Mouse (Mus musculus) MN1 (cell line): ENCODE measurements at regions not wholly inside any gene's neighbourhood (a gene's known extent, or its start where the extent isn't known, plus 50 kb on each side); places are given as distances from the start of the nearest gene placed in this dataset.

ENCODE experiments used
- DNase-seq: peaks from one replicate; pipeline ENCODE4 v3.0.0-alpha.2; 2016; ENCODE audit warnings: low spot score

GRCm38 (mm10) chr13:30044790-30045189 lies 58.9 kb upstream of the E2f3 start:
- DNase-seq, result no peak

GRCm38 (mm10) chr13:30042689-30043320 lies 56.9 kb upstream of the E2f3 start:
- no peak for DNase-seq

- DNase-seq, result peak; percentile 27
These were observed 55.8 kb upstream of the E2f3 start for GRCm38 (mm10) chr13:30041501-30042295.

- DNase-seq, result no peak
These were observed 54.4 kb upstream of the E2f3 start for GRCm38 (mm10) chr13:30040288-30040687.

- DNase-seq, result no peak
These were observed 53.9 kb upstream of the E2f3 start for GRCm38 (mm10) chr13:30039791-30040190.

GRCm38 (mm10) chr13:30036561-30036960 lies 50.7 kb upstream of the E2f3 start:
- no peak for DNase-seq

GRCm38 (mm10) chr13:30036071-30036470 lies 50.2 kb upstream of the E2f3 start:
- DNase-seq, result no peak
